Mouse (Mus musculus) kidney, embryonic 15.5 days (tissue): ENCODE measurements around the gene Hsf4. TPM values are rescaled to one million over a fixed set of nuclear protein-coding genes. Genes with fewer than 3 reads are reported as not detected.

ENCODE experiments used
- ATAC-seq: fragments of 200-750 bp; cut with Nextera tagmentation; replicated peaks from 2 replicates; pipeline ENCODE4 v1.8.0; 2017; ENCODE audit warnings: moderate TSS enrichment; ENCODE audit not compliant: low FRiP score
- H3K27ac ChIP-seq: fragments of 300-500 bp; sonication (generic); 2 replicates; pipeline ENCODE4 v1.5.1; 2015; ENCODE audit warnings: mild to moderate bottlenecking, inconsistent platforms
- H3K27me3 ChIP-seq: fragments of 300-500 bp; sonication (generic); 2 replicates; pipeline ENCODE4 v1.6.1; 2015; ENCODE audit warnings: inconsistent platforms
- H3K36me3 ChIP-seq: fragments of 300-500 bp; sonication (generic); 2 replicates; pipeline ENCODE4 v1.6.1; 2015; ENCODE audit warnings: inconsistent platforms
- H3K4me1 ChIP-seq: fragments of 300-500 bp; sonication (generic); 2 replicates; pipeline ENCODE4 v1.6.1; 2015; ENCODE audit warnings: inconsistent platforms
- H3K4me2 ChIP-seq: fragments of 300-500 bp; sonication (generic); 2 replicates; pipeline ENCODE4 v1.6.1; 2015; ENCODE audit warnings: moderate library complexity, mild to moderate bottlenecking, inconsistent platforms
- H3K4me3 ChIP-seq: fragments of 300-500 bp; sonication (generic); replicated peaks from 2 replicates; pipeline ENCODE4 v1.5.1; 2015; ENCODE audit warnings: mild to moderate bottlenecking, inconsistent platforms
- H3K9ac ChIP-seq: fragments of 300-500 bp; sonication (generic); 2 replicates; pipeline ENCODE4 v1.6.1; 2015; ENCODE audit warnings: mild to moderate bottlenecking, inconsistent platforms
- H3K9me3 ChIP-seq: fragments of 300-500 bp; sonication (generic); replicated peaks from 2 replicates; pipeline ENCODE4 v1.6.1; 2016; ENCODE audit warnings: inconsistent platforms
- WGBS: fragments of 180-500 bp; shearing (Covaris S2); methylation state at CpG from one replicate; pipeline ENCODE4 v1.1.7; 2015; ENCODE audit warnings: mixed read lengths; 5-methylcytosine and 5-hydroxymethylcytosine counted together
- polyA plus RNA-seq: library from polyadenylated mRNA; unstranded; fragments of >200 nt; fragmentation: Nextera tagmentation; extraction: Ambion mirVana; gene quantifications from 2 replicates; pipeline ENCODE4 v1.2.1, GENCODE M21; 2015

Gene Hsf4
- polyA plus RNA-seq, 1 experiment from 2014 or later, result 0.12 TPM

DNA sequence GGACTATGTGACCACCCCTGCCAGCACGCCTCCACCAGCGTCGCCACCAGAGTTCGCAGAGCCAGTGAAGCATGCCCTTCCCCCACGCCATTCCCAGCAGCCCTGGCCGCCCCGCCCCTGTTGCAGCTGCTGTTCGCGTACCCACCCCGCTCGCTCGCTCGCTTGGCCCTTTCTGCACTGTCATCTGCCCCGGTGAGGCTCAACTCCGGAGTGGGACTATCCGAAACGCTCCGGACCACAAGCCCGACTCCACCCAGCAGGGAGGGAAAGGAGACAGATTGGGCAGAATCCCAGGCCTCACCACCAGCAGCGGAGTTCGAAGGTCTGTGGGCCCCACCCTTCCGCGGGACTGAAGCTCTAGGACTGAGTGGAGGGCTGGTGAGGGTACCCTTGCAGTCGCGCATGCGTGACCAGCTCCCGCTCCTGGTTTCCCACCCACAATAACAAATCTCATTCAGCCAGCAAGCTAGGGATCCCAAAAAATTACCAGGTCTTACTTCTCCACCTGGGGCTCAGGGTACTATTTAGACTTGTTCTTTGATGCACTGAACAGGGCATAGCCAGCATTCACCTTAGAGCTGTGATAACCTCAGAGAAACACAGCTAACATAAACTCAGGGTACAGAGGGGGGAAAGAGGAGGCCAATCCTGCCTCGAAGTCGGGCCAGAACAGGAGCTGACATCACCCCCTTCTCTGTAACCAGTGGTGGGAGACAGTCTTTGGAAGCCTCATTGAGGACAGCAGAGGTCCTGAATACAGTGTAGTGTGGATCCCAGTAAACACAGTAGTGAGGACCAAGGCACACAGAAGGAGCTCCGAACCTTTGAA is 6.9 kb downstream of the Hsf4 start:
- Histone ChIP-seq H3K4me2 (peak overlapping the region; percentile 71), H3K27ac (no peak overlapping the region), H3K9ac (no peak overlapping the region), H3K9me3 (no peaks in the 10 kb centered on the region), H3K4me1 (peaks cover 27% of the 10 kb centered on the region), H3K36me3 (0 out of 2 replicates have a peak, but pooled peaks cover 6% of the 10 kb centered on the region), H3K27me3 (peaks cover 95% of the 10 kb centered on the region), H3K4me3 (peak overlapping the region; percentile 42)
- WGBS, result 3% methylated on average over 30 of the region's 30 CpGs
- ATAC-seq, result peak; percentile 62; the same call in 1 of the 2 replicates

DNA sequence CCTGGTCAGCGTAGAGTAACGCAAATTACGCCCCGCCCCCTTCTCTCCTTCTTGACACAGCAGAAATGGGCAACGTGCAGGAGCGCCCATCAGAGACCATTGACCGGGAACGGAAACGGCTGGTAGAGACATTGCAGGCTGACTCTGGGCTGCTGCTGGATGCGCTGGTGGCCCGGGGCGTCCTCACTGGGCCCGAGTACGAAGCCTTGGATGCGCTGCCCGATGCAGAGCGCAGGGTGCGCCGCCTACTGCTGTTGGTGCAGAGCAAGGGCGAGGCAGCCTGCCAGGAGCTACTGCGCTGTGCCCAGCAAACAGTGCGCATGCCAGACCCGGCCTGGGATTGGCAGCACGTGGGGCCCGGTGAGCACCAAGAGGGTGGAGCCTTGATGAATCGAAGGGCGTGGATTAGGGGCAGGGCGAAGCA is 9.3 kb downstream of the Hsf4 start:
- Histone ChIP-seq H3K27ac (no peak overlapping the region), H3K4me3 (peak overlapping the region; percentile 26), H3K9me3 (no peaks in the 10 kb centered on the region), H3K36me3 (peaks cover 12% of the 10 kb centered on the region; the same call in 1 of the 2 replicates), H3K4me1 (peaks cover 27% of the 10 kb centered on the region), H3K27me3 (peaks cover 71% of the 10 kb centered on the region), H3K9ac (no peak overlapping the region), H3K4me2 (peak overlapping the region; percentile 52)
- WGBS, result 2% methylated on average over 28 of the region's 28 CpGs
- peak; percentile 55; the same call in 1 of the 2 replicates for ATAC-seq

DNA sequence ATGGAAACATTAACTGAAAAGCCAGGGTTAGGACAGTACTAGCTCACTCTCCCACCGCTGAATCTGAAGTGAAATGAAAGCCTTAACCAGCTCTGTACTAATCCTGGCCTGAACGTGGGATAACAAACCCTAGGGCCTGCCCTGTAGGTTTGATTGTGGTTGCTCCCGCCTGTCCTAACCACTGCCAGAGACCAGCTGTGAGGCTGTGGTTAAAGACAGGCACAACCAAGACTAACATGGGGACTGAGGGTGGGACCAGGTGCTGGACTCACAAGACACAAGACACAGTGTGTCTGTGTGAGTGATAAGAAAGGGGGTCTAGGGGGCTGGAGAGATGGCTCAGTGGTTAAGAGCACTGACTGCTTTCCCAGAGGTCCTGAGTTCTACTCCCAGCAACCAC is 11.0 kb downstream of the Hsf4 start:
- Histone ChIP-seq H3K36me3 (peaks cover 12% of the 10 kb centered on the region), H3K4me2 (no peak overlapping the region), H3K9ac (no peak overlapping the region), H3K4me1 (peaks cover 23% of the 10 kb centered on the region), H3K27ac (no peak overlapping the region), H3K4me3 (no peak overlapping the region), H3K27me3 (peaks cover 55% of the 10 kb centered on the region), H3K9me3 (no peaks in the 10 kb centered on the region)
- no peak for ATAC-seq
- 73% methylated on average over 3 of the region's 3 CpGs for WGBS

DNA sequence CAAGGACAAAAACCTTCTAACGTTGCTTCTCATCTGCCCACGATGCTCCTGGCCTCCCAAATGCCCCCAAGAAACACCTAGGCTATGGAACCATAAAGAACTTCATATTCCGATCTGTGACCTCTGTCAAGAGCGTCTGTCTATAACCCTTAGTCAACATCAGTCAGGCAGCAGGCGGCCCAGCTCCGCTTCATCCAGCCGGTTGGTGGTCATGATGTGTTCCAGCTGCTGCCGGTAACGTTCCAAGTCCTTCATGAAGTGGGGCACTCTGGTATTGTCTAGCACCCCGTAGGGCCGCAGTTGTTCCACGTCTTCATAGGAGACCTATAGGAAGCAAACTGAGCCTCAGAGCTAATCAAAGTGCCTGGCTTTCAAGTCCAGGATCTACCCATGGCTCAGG is 12.2 kb downstream of the Hsf4 start:
- Histone ChIP-seq H3K9ac (no peak overlapping the region), H3K27ac (no peak overlapping the region), H3K4me3 (no peak overlapping the region), H3K36me3 (peaks cover 12% of the 10 kb centered on the region), H3K27me3 (peaks cover 42% of the 10 kb centered on the region), H3K9me3 (no peaks in the 10 kb centered on the region), H3K4me2 (no peak overlapping the region), H3K4me1 (peaks cover 11% of the 10 kb centered on the region)
- 85% methylated on average over 12 of the region's 12 CpGs for WGBS
- no peak for ATAC-seq

DNA sequence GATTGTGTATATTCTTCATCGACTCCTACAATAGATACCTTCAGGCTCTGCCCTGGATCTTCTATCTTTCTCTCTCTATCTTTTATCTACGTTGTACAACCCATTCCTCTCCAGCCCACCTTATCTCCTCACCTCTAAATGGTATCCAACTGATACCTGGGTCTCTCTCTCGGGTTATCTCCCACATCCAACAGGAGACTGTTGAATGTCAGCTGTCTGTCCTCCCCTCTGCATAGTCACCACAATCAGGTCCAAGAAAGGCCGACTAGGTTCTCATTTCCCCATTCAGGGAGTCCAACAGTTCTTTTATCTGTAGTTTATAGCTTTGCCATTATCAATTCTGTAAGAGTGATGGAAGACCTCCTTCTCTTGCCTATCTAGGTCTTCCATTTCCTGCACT is 12.6 kb downstream of the Hsf4 start:
- no peak for ATAC-seq
- H3K4me2 ChIP-seq, result no peak overlapping the region
- no peak overlapping the region for H3K27ac ChIP-seq
- H3K36me3 ChIP-seq, result peaks cover 12% of the 10 kb centered on the region
- no peaks in the 10 kb centered on the region for H3K9me3 ChIP-seq
- no peak overlapping the region for H3K9ac ChIP-seq
- H3K4me1 ChIP-seq, result peaks cover 11% of the 10 kb centered on the region
- H3K4me3 ChIP-seq, result no peak overlapping the region
- 83% methylated on average over 4 of the region's 4 CpGs for WGBS
- peaks cover 38% of the 10 kb centered on the region for H3K27me3 ChIP-seq

DNA sequence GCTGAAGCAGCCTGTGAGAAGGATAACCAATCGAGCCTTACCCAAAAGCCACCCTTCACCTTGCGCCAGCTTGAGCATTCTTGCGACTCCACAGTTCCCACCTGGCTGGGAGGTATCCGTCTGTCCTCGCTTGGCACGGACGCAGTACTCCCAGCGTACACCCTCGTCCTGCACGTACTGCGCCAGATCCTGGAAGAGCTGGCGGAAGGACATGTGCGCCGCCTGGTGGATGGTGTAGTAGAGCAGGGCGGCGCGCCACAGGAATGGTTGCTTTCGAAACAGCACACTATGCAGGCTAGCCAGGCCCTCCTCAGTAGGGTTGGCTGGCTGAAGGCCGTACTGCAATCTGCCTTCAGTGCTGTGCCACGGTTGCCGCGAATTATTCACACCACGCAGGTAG is 13.5 kb downstream of the Hsf4 start:
- Histone ChIP-seq H3K9ac (no peak overlapping the region), H3K27ac (no peak overlapping the region)

DNA sequence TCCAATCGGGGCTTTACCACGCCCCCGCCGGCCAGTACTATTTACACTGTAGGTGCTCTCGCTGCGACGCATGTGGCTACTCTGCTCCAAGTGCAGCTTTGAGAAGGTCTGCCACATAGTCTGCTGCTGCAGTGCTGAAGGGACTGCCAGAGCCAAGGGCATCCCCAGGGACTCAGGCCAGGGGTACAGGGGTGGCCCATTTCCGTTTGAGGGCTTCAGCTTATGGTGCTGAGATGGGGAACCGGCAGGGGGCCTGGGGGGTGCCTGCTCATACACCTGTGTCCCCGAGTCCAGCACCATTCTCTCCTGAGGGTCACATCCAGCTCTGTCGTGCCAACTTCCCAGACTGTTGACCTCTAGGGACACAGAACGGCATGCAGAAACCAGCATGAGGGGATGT is 15.9 kb downstream of the Hsf4 start:
- Histone ChIP-seq H3K4me3 (no peak overlapping the region), H3K27ac (no peak overlapping the region), H3K4me2 (no peak overlapping the region), H3K36me3 (peaks cover 9% of the 10 kb centered on the region), H3K27me3 (peaks cover 13% of the 10 kb centered on the region), H3K9me3 (no peaks in the 10 kb centered on the region), H3K9ac (no peak overlapping the region), H3K4me1 (peaks cover 25% of the 10 kb centered on the region)
- ATAC-seq, result no peak
- 46% methylated on average over 12 of the region's 12 CpGs for WGBS

More for the DNA sequence above, 13.5 kb downstream of the Hsf4 start:
- no peak overlapping the region for H3K4me3 ChIP-seq
- H3K9me3 ChIP-seq, result no peaks in the 10 kb centered on the region
- peaks cover 12% of the 10 kb centered on the region for H3K36me3 ChIP-seq
- no peak overlapping the region for H3K4me2 ChIP-seq
- peaks cover 30% of the 10 kb centered on the region for H3K27me3 ChIP-seq
- 27% methylated on average over 23 of the region's 23 CpGs for WGBS
- H3K4me1 ChIP-seq, result peaks cover 14% of the 10 kb centered on the region
- ATAC-seq, result peak; percentile 44

DNA sequence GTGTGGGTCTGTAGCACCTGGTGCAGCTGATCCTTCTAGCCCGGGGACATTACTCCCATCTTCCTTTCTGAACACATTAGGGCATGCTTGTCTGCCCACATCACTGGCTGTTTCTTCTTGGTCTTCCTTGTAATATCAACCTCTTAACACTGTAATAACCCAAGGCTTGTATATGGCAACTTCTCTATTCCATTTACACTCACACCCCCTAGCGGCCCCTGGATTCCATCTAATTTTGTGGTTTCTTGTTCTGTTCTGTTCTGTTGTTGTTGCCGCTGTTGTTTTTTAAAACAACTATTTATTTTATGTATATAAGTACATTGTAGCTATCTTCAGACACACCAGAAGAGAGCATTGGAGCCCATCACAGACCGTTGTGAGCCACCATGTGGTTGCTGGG is 17.3 kb downstream of the Hsf4 start:
- Histone ChIP-seq H3K4me3 (no peak overlapping the region), H3K27ac (no peak overlapping the region), H3K4me2 (no peak overlapping the region), H3K36me3 (peaks cover 4% of the 10 kb centered on the region), H3K4me1 (peaks cover 29% of the 10 kb centered on the region), H3K9ac (no peak overlapping the region), H3K27me3 (peaks cover 11% of the 10 kb centered on the region), H3K9me3 (no peaks in the 10 kb centered on the region)
- no peak for ATAC-seq
- WGBS, result 88% methylated on average over 4 of the region's 4 CpGs

DNA sequence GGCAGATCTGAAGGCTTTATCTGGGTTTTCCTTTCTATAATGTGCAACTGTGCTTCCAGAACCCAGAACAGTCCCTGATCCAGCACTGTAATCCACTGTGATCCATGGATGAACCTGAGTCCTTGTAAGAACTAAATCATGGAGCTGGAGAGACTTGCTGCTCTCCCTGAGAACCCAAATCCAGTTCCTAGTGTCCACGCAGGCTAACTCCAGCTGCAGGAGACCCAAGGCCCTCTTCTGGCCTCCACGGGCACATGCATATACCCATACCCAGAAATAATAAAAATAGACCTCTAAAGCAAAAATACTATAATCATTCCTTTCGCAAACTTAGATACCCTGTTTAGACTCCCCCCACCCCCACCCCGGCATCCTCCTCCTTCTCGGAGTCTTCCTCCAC is 18.6 kb downstream of the Hsf4 start:
- Histone ChIP-seq H3K4me1 (peaks cover 29% of the 10 kb centered on the region), H3K9me3 (no peaks in the 10 kb centered on the region), H3K4me2 (peak overlapping the region; percentile 87), H3K9ac (no peak overlapping the region), H3K4me3 (peak overlapping the region; percentile 59; the same call in 1 of the 2 replicates), H3K27ac (no peak overlapping the region), H3K36me3 (no peaks in the 10 kb centered on the region; the same call in 1 of the 2 replicates), H3K27me3 (peaks cover 11% of the 10 kb centered on the region)
- 79% methylated on average over 5 of the region's 5 CpGs for WGBS
- ATAC-seq, result no peak

DNA sequence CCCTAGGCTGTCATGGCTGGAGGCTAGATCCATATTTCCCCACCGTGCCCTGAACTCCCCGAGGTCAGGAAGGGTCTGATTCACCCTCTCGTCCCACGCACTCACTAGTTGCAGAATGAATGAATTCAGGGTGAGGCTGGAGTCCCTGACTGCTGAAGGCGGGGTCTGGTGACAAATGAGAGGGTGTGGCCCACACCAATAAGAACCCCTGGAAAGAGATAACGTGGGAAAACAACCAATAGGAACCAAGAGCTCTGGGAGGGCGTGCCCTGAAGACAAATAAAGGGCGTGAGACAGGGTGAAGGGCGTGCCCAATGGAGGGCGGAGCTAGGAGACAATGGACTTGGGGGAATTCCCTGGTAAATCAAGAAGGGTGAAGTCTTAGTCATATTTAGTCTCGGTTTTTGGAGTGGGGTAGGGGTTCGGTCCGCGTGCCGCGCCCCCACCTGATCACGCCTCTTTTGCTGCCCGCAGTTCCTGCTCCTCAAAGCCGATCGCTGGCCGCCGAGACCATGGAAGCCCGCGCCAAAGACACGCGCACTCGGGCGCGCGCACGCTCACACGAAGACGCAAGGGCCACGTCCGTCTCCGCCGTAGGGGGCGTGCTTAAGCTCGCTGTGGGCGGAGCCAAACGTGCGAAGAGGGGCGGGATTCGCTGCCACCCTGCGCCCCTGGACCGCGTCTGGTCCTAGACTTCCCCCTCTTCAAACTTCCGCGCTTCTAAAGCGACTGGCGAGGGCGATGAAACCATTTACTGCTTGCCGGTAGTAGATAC is 19.5 kb downstream of the Hsf4 start:
- no peaks in the 10 kb centered on the region for H3K9me3 ChIP-seq
- H3K27me3 ChIP-seq, result peaks cover 11% of the 10 kb centered on the region
- no peaks in the 10 kb centered on the region; the same call in 1 of the 2 replicates for H3K36me3 ChIP-seq
- WGBS, result under 1% methylated on average over 53 of the region's 53 CpGs
- peak overlapping the region; percentile 59 for H3K4me3 ChIP-seq
- H3K9ac ChIP-seq, result peak overlapping the region; percentile 47
- peak overlapping the region; percentile 87 for H3K4me2 ChIP-seq
- ATAC-seq, result peak; percentile 93
- peaks cover 29% of the 10 kb centered on the region for H3K4me1 ChIP-seq
- peak overlapping the region; percentile 85 for H3K27ac ChIP-seq

DNA sequence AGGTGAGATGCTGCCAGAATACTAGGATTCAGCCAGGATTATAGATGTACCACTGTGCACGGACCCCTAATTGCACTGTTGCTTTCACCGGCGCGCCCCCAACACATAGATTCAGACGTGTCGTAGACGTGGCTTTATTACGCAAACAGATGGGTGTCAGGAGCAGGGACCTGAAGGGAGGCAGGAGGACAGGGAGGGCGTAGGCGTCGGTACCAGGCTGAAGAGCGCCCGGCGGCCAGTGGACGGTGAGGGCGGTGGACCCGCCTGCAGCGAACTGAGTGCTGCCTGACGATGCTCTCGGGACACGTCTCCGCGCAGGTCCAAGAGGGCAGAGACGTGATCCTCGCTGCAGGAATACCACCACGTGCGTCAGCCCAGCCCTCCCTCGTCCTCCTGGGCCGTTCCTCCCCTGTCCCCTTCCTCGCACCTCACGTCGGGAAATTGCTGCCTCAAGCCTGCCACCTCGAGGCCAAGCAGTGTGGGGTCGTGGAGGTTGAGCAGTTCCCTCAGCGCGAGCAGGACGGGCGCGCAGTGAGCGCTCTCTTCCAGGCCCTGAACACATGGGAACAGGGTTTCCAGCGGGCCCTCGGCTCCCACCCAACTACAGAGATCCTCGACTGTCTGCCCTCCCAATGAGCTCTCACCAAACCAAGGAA is 20.3 kb downstream of the Hsf4 start, which contains the start of gene 4931428F04Rik:
TSS of gene 4931428F04Rik (minus strand) at position 60 of the 656 bp plus-strand sequence.
- peak within 1 kb of the TSS; percentile 59 for H3K4me3 ChIP-seq
- 2% methylated on average over 43 of the region's 43 CpGs for WGBS
- H3K4me2 ChIP-seq, result peak within 1 kb of the TSS; percentile 87
- H3K4me1 ChIP-seq, result peaks cover 32% of the 10 kb centered on the region
- ATAC-seq, result peak; percentile 15
- peak within 1 kb of the TSS; percentile 85 for H3K27ac ChIP-seq
- peaks cover 11% of the 10 kb centered on the region for H3K27me3 ChIP-seq
- peak within 1 kb of the TSS; percentile 47 for H3K9ac ChIP-seq
- no peaks in the 10 kb centered on the region for H3K36me3 ChIP-seq
- H3K9me3 ChIP-seq, result no peaks in the 10 kb centered on the region
